Mouse (Mus musculus): ENCODE data around the gene Rora. TPM values are rescaled to one million over a fixed set of nuclear protein-coding genes. Genes with fewer than 3 reads are reported as not detected.

The Rora gene
- total RNA-seq, 1 experiment from 2014 or later = 114 TPM

DNA sequence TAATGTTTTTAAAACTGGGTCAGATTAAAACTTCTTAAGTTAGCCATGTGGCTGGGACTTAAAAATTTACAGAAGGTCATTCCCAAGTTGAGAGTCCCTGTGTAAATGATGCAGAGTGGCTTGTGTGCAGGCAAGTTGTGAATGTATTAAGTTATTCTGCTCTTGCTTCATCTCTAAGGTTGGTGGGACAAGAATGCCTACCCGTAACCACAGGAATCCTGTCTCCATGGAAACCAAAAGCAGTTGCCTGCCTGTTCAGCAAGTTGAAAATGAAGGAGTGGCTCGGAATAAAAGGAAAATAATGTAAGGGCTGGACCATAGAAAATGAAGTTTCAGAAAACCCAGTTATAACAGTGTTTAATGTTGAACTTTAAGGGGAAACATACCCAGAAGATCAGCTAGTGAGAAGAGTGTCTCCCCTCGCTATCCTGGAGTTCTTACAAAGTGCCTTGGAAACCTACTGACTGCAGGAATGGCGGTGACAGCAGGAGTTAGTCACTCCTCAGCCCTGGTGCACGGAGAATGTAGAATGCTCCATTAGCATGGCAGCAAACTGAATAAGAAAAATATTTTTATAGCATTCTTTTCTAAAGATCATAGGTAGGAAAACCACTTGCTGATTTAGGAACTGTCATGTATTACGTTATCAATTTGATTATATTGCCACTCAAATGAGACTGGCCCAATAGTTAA lies 778.4 kb downstream of the Rora start:
- DNase-seq = no peak

DNA sequence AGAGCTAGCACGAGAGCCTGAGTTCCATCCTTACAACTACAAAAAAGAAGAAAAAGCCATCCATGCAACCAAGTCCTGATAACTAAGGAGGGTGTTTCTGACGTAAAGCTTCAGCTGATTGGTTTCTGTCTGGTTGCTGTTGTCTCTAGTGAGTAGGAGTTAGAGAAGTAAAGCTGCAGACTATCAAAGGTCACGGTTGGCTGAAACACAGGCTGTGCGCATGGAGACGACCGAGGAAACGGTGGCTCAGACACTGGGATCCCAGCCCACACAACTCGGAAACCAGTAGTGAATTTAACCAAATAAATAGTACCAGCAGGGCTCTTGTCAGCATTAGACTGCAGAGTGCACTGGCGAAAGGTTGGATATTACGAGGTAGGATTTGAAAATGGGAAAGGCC lies 781.6 kb downstream of the Rora start:
- no peak for DNase-seq

DNA sequence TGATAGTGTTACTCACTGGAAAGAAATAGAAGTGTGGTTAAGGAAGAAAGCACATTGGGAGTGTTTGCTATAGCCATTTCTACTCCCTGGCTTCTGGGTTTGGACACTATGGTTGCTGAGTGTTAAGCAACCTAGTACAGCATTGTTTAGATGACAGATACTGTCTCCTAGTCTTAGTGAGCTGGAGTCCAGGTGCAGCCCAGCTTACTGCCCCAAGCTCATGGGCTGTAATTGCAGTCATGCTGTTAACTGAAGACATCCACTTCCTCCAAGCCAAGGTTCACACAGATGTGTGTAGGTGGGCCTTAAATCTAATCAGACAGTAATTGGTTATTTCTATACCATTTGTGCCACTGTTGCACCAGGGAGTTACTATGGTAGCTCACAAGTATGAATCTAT lies 782.1 kb downstream of the Rora start:
- no peak for DNase-seq

All from adrenal gland, postnatal 25 days (tissue).